Mouse (Mus musculus) limb, embryonic 14.5 days (tissue): ENCODE results near the gene Pde4a. TPM values are rescaled to one million over a fixed set of nuclear protein-coding genes. Genes with fewer than 3 reads are reported as not detected.
A peak's percentile ranks its signal among the peaks of the same experiment; 100 is the strongest.

Experiments used
- ATAC-seq: fragments of 200-750 bp; cut with Nextera tagmentation; 2 replicates; pipeline ENCODE4 v1.8.0; 2017; ENCODE audit warnings: low read depth, moderate number of reproducible peaks, moderate TSS enrichment; ENCODE audit not compliant: low FRiP score
- DNase-seq: peaks from one replicate; pipeline ENCODE4 v3.0.0-alpha.2; 2015; ENCODE audit warnings: low spot score
- H3K27ac ChIP-seq: fragments of 300-500 bp; sonication (generic); replicated peaks from 2 replicates; pipeline ENCODE4 v1.5.1; 2014; ENCODE audit warnings: low read depth, mild to moderate bottlenecking, low read length, moderate library complexity, mixed read lengths
- H3K27me3 ChIP-seq: fragments of 300-500 bp; sonication (generic); 2 replicates; pipeline ENCODE4 v1.6.1; 2014; ENCODE audit warnings: low read length, mixed read lengths; ENCODE audit not compliant: control insufficient read depth, insufficient read depth
- H3K36me3 ChIP-seq: fragments of 300-500 bp; sonication (generic); 2 replicates; pipeline ENCODE4 v1.6.1; 2014; ENCODE audit warnings: mild to moderate bottlenecking, low read length, moderate library complexity, mixed read lengths; ENCODE audit not compliant: control insufficient read depth, insufficient read depth
- H3K4me1 ChIP-seq: fragments of 300-500 bp; sonication (generic); 2 replicates; pipeline ENCODE4 v1.6.1; 2014; ENCODE audit warnings: antibody characterized with exemption, low read length, mixed read lengths; ENCODE audit not compliant: control insufficient read depth, insufficient read depth
- H3K4me2 ChIP-seq: fragments of 300-500 bp; sonication (generic); replicated peaks from 2 replicates; pipeline ENCODE4 v1.6.1; 2014; ENCODE audit warnings: low read depth, mild to moderate bottlenecking, low read length, moderate library complexity; ENCODE audit not compliant: severe bottlenecking
- H3K4me3 ChIP-seq: fragments of 300-500 bp; sonication (generic); replicated peaks from 2 replicates; pipeline ENCODE4 v1.5.1; 2014; ENCODE audit warnings: low read length
- H3K9ac ChIP-seq: fragments of 300-500 bp; sonication (generic); 2 replicates; pipeline ENCODE4 v1.6.1; 2014; ENCODE audit warnings: mild to moderate bottlenecking, low read depth, low read length, moderate library complexity; ENCODE audit not compliant: severe bottlenecking
- H3K9me3 ChIP-seq: fragments of 300-500 bp; sonication (generic); 2 replicates; pipeline ENCODE4 v1.6.1; 2016; ENCODE audit warnings: low read length; ENCODE audit not compliant: control insufficient read depth
- POLR2A ChIP-seq: fragments of 200-500 bp; IDR thresholded peaks from 2 replicates; pipeline ENCODE4 v1.8.0; 2012; ENCODE audit warnings: inconsistent platforms, mild to moderate bottlenecking, moderate library complexity, borderline replicate concordance; ENCODE audit not compliant: insufficient read depth, insufficient read length; ENCODE audit errors: extremely low read depth
- WGBS: fragments of 180-500 bp; shearing (Covaris S2); extraction: QIAGEN DNeasy Blood & Tissue Kit; methylation state at CpG from one replicate; pipeline ENCODE4 v1.1.7; 2014; 5-methylcytosine and 5-hydroxymethylcytosine counted together
- polyA plus RNA-seq, 2 experiments: library from polyadenylated mRNA; depleted of rRNA in 1 of 2; stranded (reverse) in 1 of 2; unstranded in 1 of 2; fragments of >200 nt; fragmentation: Nextera tagmentation in 1 of 2; extraction: Ambion mirVana in 1 of 2; gene quantifications; 2 replicates each; pipeline versions ENCODE4 v1.2.1 to v1.2.3; 2012 to 2014

Gene Pde4a
- polyA plus RNA-seq, 2 experiments = 4.4 to 5.7 TPM

GRCm38 (mm10) chr9:21198960-21199359 is 33.4 kb downstream of the Pde4a start:
- no peak overlapping the region for H3K9ac ChIP-seq
- H3K9me3 ChIP-seq = no peaks in the 10 kb centered on the region
- ATAC-seq (no peak), DNase-seq (no peak)
- H3K4me1 ChIP-seq = peaks cover 6% of the 10 kb centered on the region; the same call in 1 of the 2 replicates
- H3K4me3 ChIP-seq = no peak overlapping the region
- H3K4me2 ChIP-seq = no peak overlapping the region
- TF ChIP-seq POLR2A = no peak
- H3K27ac ChIP-seq = no peak overlapping the region
- WGBS = 83% methylated on average over 3 of the region's 3 CpGs
- no peaks in the 10 kb centered on the region for H3K27me3 ChIP-seq
- H3K36me3 ChIP-seq = no peaks in the 10 kb centered on the region

GRCm38 (mm10) chr9:21204156-21204527 is 38.6 kb downstream of the Pde4a start:
- H3K9me3 ChIP-seq = no peaks in the 10 kb centered on the region
- H3K4me2 ChIP-seq = no peak overlapping the region
- H3K4me3 ChIP-seq = no peak overlapping the region
- no peaks in the 10 kb centered on the region for H3K36me3 ChIP-seq
- 0 out of 2 replicates have a peak, but pooled peaks cover 6% of the 10 kb centered on the region for H3K4me1 ChIP-seq
- no peaks in the 10 kb centered on the region for H3K27me3 ChIP-seq
- TF ChIP-seq POLR2A = no peak
- no peak for DNase-seq
- H3K27ac ChIP-seq = no peak overlapping the region
- H3K9ac ChIP-seq = no peak overlapping the region
- ATAC-seq = no peak
- WGBS = 20% methylated on average over 8 of the region's 8 CpGs

DNA sequence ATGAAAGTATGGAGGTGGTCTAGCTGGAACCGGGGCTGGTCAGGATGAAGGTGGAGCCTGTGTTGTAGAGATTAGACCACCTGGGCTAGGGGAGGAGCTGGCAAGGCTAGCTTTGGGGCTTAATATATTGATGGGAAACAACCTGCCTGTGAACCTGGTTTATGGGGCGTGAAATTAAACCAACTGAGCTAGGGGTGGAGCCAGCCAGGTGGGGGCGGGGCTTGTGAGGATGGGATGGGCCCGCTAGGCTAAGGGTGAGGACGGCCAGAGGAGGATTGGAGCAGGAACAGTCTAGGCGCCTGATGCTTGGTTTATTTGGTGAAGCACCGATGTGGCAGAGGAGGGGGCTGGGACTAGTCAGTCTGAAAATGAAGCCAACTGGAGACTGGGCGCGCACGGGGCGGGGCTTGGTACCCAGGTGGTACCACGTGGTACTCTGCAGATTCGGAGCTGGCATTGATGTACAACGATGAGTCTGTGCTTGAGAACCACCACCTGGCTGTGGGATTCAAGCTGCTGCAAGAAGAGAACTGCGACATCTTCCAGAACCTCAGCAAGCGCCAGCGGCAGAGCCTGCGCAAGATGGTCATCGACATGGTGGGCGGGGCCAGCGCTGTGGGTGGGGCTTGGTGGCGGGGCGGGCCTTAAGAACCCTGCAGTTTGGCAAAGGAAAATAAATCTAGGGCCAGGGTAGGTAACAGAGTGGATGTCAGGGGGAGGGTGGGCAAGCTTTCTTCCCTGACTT is 39.2 kb downstream of the Pde4a start:
- TF ChIP-seq POLR2A = no peak
- H3K27ac ChIP-seq = no peak overlapping the region
- ATAC-seq (peak; percentile 66), DNase-seq (no peak)
- no peaks in the 10 kb centered on the region for H3K27me3 ChIP-seq
- H3K36me3 ChIP-seq = no peaks in the 10 kb centered on the region
- H3K9me3 ChIP-seq = no peaks in the 10 kb centered on the region
- peak overlapping the region; percentile 40 for H3K4me3 ChIP-seq
- peak overlapping the region; percentile 56 for H3K4me2 ChIP-seq
- 0 out of 2 replicates have a peak, but pooled peaks cover 6% of the 10 kb centered on the region for H3K4me1 ChIP-seq
- WGBS = 3% methylated on average over 23 of the region's 23 CpGs
- peak overlapping the region; percentile 17; the same call in 1 of the 2 replicates for H3K9ac ChIP-seq

- DNase-seq = no peak
- Histone ChIP-seq H3K27ac (no peak overlapping the region), H3K9ac (no peak overlapping the region), H3K27me3 (no peaks in the 10 kb centered on the region), H3K4me2 (no peak overlapping the region), H3K4me1 (0 out of 2 replicates have a peak, but pooled peaks cover 6% of the 10 kb centered on the region), H3K4me3 (no peak overlapping the region), H3K9me3 (no peaks in the 10 kb centered on the region), H3K36me3 (no peaks in the 10 kb centered on the region)
- TF ChIP-seq POLR2A = no peak
- 83% methylated on average over 6 of the region's 6 CpGs for WGBS
- no peak for ATAC-seq
Observed at GRCm38 (mm10) chr9:21206848-21207247, 41.3 kb downstream of the Pde4a start.

DNA sequence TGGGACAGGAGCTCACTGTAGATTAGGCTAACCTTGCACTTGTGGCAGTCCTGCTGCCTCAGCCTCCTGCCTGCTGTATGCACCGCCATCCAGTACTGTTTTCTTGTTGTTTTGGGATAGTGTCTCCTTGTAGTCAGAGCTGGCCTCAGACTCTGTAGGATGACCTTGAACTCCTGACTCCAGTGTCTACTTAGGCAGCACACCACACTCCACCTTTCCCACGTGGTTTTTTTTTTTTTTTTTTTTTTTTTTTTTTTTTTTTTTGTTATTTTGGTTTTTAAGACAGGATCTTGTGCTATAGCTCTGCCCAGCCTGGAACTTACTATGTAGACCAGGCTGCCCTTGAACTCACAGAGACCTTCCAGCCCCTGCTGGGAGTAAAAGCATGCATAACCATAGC is 43.1 kb downstream of the Pde4a start:
- H3K9ac ChIP-seq = no peak overlapping the region
- DNase-seq (no peak), ATAC-seq (no peak)
- TF ChIP-seq POLR2A = no peak
- H3K27me3 ChIP-seq = no peaks in the 10 kb centered on the region
- no peak overlapping the region for H3K4me2 ChIP-seq
- WGBS = 81% methylated on average over 2 of the region's 2 CpGs
- 0 out of 2 replicates have a peak, but pooled peaks cover 6% of the 10 kb centered on the region for H3K4me1 ChIP-seq
- no peak overlapping the region for H3K27ac ChIP-seq
- no peaks in the 10 kb centered on the region for H3K36me3 ChIP-seq
- H3K9me3 ChIP-seq = no peaks in the 10 kb centered on the region
- H3K4me3 ChIP-seq = no peak overlapping the region

GRCm38 (mm10) chr9:21210821-21211220 is 45.3 kb downstream of the Pde4a start:
- no peak for ATAC-seq
- Histone ChIP-seq H3K9ac (no peak overlapping the region), H3K4me2 (no peak overlapping the region), H3K9me3 (no peaks in the 10 kb centered on the region), H3K27me3 (no peaks in the 10 kb centered on the region), H3K4me3 (no peak overlapping the region), H3K36me3 (no peaks in the 10 kb centered on the region), H3K27ac (no peak overlapping the region), H3K4me1 (no peaks in the 10 kb centered on the region)
- DNase-seq = no peak
- 67% methylated on average over 6 of the region's 6 CpGs for WGBS
- no peak for TF ChIP-seq POLR2A
